Mouse (Mus musculus) ES-E14 (cell line): ENCODE results near the gene Dek. TPM values are rescaled to one million over a fixed set of nuclear protein-coding genes. Genes with fewer than 3 reads are reported as not detected.
A peak's percentile ranks its signal among the peaks of the same experiment; 100 is the strongest.

ENCODE experiments used
- DNase-seq: peaks from one replicate; pipeline ENCODE4 v3.0.0-alpha.2; 2013; ENCODE audit warnings: low read depth, low spot score
- H3K27ac ChIP-seq: 2 replicates; pipeline ENCODE4 v1.5.1; 2012; ENCODE audit warnings: low read depth, mild to moderate bottlenecking, low read length, moderate library complexity, mixed read lengths; ENCODE audit not compliant: poor library complexity, insufficient read depth, severe bottlenecking
- H3K36me3 ChIP-seq: 2 replicates; pipeline ENCODE4 v1.6.1; 2012; ENCODE audit warnings: mild to moderate bottlenecking, low read length, moderate library complexity, mixed read lengths; ENCODE audit not compliant: control insufficient read depth, poor library complexity, insufficient read depth, severe bottlenecking
- H3K4me1 ChIP-seq, 2 experiments: fragments of 150-350 bp in 1 of 2; sonication (generic) in 1 of 2; 2 replicates each; pipeline ENCODE4 v1.6.1; 2012; ENCODE audit warnings: low read length in 2 of 2, mild to moderate bottlenecking in 1 of 2, mixed read lengths in 1 of 2; ENCODE audit not compliant: control insufficient read depth in 2 of 2, insufficient read depth in 2 of 2, poor library complexity in 1 of 2
- H3K4me3 ChIP-seq, 2 experiments: fragments of 150-350 bp in 1 of 2; sonication (generic) in 1 of 2; 2 replicates each; pipeline ENCODE4 v1.5.1; 2012; ENCODE audit warnings: low read length in 2 of 2, low read depth in 1 of 2, mild to moderate bottlenecking in 1 of 2, mixed read lengths in 1 of 2; ENCODE audit not compliant: insufficient read depth in 1 of 2, poor library complexity in 1 of 2, severe bottlenecking in 1 of 2
- H3K9ac ChIP-seq: 2 replicates; pipeline ENCODE4 v1.6.1; 2012; ENCODE audit warnings: low read depth, mild to moderate bottlenecking, low read length, mixed read lengths; ENCODE audit not compliant: poor library complexity, insufficient read depth, severe bottlenecking
- H3K9me3 ChIP-seq: fragments of 150-350 bp; sonication (generic); 2 replicates; pipeline ENCODE4 v1.6.1; 2012; ENCODE audit warnings: low read depth, mild to moderate bottlenecking, low read length; ENCODE audit not compliant: control insufficient read depth, insufficient read depth
- CHD2 ChIP-seq: IDR thresholded peaks from 2 replicates; pipeline ENCODE4 v1.6.1; 2014; ENCODE audit warnings: mild to moderate bottlenecking, low read depth, low read length, inconsistent platforms
- HCFC1 ChIP-seq: IDR thresholded peaks from 2 replicates; pipeline ENCODE4 v1.6.1; 2012; ENCODE audit warnings: low read length, inconsistent platforms, borderline replicate concordance; ENCODE audit not compliant: insufficient read depth
- MAFK ChIP-seq: IDR thresholded peaks from 2 replicates; pipeline ENCODE4 v1.6.1; 2014; ENCODE audit warnings: mild to moderate bottlenecking, low read depth, low read length, inconsistent platforms; ENCODE audit not compliant: insufficient read depth
- ZC3H11A ChIP-seq: IDR thresholded peaks from 2 replicates; pipeline ENCODE4 v1.6.1; 2012; ENCODE audit warnings: low read depth, mild to moderate bottlenecking, inconsistent platforms, low read length, borderline replicate concordance
- ZNF384 ChIP-seq: IDR thresholded peaks from 2 replicates; pipeline ENCODE4 v1.6.1; 2012; ENCODE audit warnings: low read depth, low read length, inconsistent platforms
- in situ Hi-C, 2 experiments: fragments of 600-800 bp; cut with MboI; formaldehyde crosslinking; loops; one replicate each; pipeline ENCODE4 v1.15.1; 2025; ENCODE audit warnings: low sequenced_read_pairs in 2 of 2, inconsistent platforms in 1 of 2; ENCODE audit not compliant: unreplicated experiment in 2 of 2
- total RNA-seq: library from RNA; depleted of rRNA; stranded (reverse); fragments of 300-350 nt; gene quantifications from 2 replicates; pipeline ENCODE4 v1.2.3, GENCODE M21; 2012; rRNA removed

The Dek gene
- total RNA-seq, 1 experiment, result 120 TPM

- Histone ChIP-seq H3K4me1 (peaks cover 0 to 3% of the 10 kb centered on the region in 2 experiments; a peak in 1 of 4 replicates), H3K9ac (no peak overlapping the region), H3K9me3 (no peaks in the 10 kb centered on the region), H3K27ac (no peak overlapping the region), H3K36me3 (no peaks in the 10 kb centered on the region), H3K4me3 (peak overlapping the region in 1 of 2 experiments; percentile 73; a peak in 3 of 4 replicates)
- in situ Hi-C loops, result no loop called here
- DNase-seq, result no peak
- TF ChIP-seq MAFK, result no peak
- no peak for TF ChIP-seq ZNF384
- TF ChIP-seq CHD2, result no peak
- no peak for TF ChIP-seq ZC3H11A
- TF ChIP-seq HCFC1, result no peak
These were observed 63.9 kb downstream of the Dek start for GRCm38 (mm10) chr13:47042024-47042633.

- no peak overlapping the region for H3K4me3 ChIP-seq
- no peak overlapping the region for H3K27ac ChIP-seq
- DNase-seq, result no peak
- in situ Hi-C loops, result no loop called here
- TF ChIP-seq HCFC1 (no peak), MAFK (no peak), ZNF384 (no peak), ZC3H11A (no peak), CHD2 (no peak)
- no peaks in the 10 kb centered on the region for H3K9me3 ChIP-seq
- H3K9ac ChIP-seq, result no peak overlapping the region
- no peaks in the 10 kb centered on the region for H3K36me3 ChIP-seq
- peaks cover 0 to 2% of the 10 kb centered on the region in 2 experiments; a peak in 1 of 4 replicates for H3K4me1 ChIP-seq
These were observed 65.9 kb downstream of the Dek start for GRCm38 (mm10) chr13:47040061-47040460.

GRCm38 (mm10) chr13:47037946-47038345 is 68.1 kb downstream of the Dek start:
- DNase-seq, result no peak
- H3K36me3 ChIP-seq, result peaks cover 3% of the 10 kb centered on the region; the same call in 1 of the 2 replicates
- in situ Hi-C loops, result no loop called here
- TF ChIP-seq HCFC1 (no peak), CHD2 (no peak), ZNF384 (no peak), ZC3H11A (no peak), MAFK (no peak)
- peaks cover 0 to 2% of the 10 kb centered on the region in 2 experiments; a peak in 1 of 4 replicates for H3K4me1 ChIP-seq
- no peak overlapping the region for H3K4me3 ChIP-seq
- no peak overlapping the region for H3K27ac ChIP-seq
- no peak overlapping the region for H3K9ac ChIP-seq
- H3K9me3 ChIP-seq, result no peaks in the 10 kb centered on the region

Other genes with a start within 250 kb of the Dek start
- gene Kif13a, start 176.3 kb downstream of the Dek start, total RNA-seq, result 23.6 and 27.4 TPM in 2 replicates
- 2.2 and 3.6 TPM in 2 replicates for gene Nhlrc1, start 91.4 kb downstream of the Dek start, total RNA-seq
- gene Kdm1b, start 62.7 kb downstream of the Dek start, total RNA-seq, result 9.5 and 11.6 TPM in 2 replicates
- gene Tpmt, start 61.5 kb downstream of the Dek start, total RNA-seq, result 3.6 and 5.9 TPM in 2 replicates
- 0.42 and 1.2 TPM in 2 replicates for gene Rnf144b, start 16.5 kb upstream of the Dek start, total RNA-seq